Mouse (Mus musculus) thymus, postnatal 14 days (tissue): ENCODE measurements around the gene Bcar3.

Experiments
- DNase-seq: peaks from one replicate; pipeline ENCODE4 v3.0.0; 2021

The Bcar3 gene

GRCm38 (mm10) chr3:122338897-122339296 is 45.0 kb downstream of the Bcar3 start:
- DNase-seq = no peak

GRCm38 (mm10) chr3:122340135-122341068 is 46.5 kb downstream of the Bcar3 start:
- no peak for DNase-seq

- no peak for DNase-seq
Observed at GRCm38 (mm10) chr3:122343437-122343853, 49.5 kb downstream of the Bcar3 start.

- no peak for DNase-seq
Observed at GRCm38 (mm10) chr3:122344350-122344749, 50.4 kb downstream of the Bcar3 start.

GRCm38 (mm10) chr3:122345977-122346472 is 52.1 kb downstream of the Bcar3 start:
- no peak for DNase-seq

GRCm38 (mm10) chr3:122346600-122346999 is 52.7 kb downstream of the Bcar3 start:
- no peak for DNase-seq

GRCm38 (mm10) chr3:122348677-122349076 is 54.7 kb downstream of the Bcar3 start:
- DNase-seq = no peak

GRCm38 (mm10) chr3:122352801-122353200 is 58.9 kb downstream of the Bcar3 start:
- no peak for DNase-seq

- DNase-seq = no peak
Observed at GRCm38 (mm10) chr3:122359426-122359825, 65.5 kb downstream of the Bcar3 start.

- no peak for DNase-seq
Observed at GRCm38 (mm10) chr3:122359954-122360353, 66.0 kb downstream of the Bcar3 start.

GRCm38 (mm10) chr3:122360721-122361138 is 66.8 kb downstream of the Bcar3 start:
- DNase-seq = no peak

GRCm38 (mm10) chr3:122362719-122363118 is 68.8 kb downstream of the Bcar3 start:
- no peak for DNase-seq

GRCm38 (mm10) chr3:122364565-122364964 is 70.6 kb downstream of the Bcar3 start:
- no peak for DNase-seq

- no peak for DNase-seq
Observed at GRCm38 (mm10) chr3:122365326-122365725, 71.4 kb downstream of the Bcar3 start.

- DNase-seq = no peak
Observed at GRCm38 (mm10) chr3:122371646-122372341, 77.9 kb downstream of the Bcar3 start.

- no peak for DNase-seq
Observed at GRCm38 (mm10) chr3:122372617-122373016, 78.7 kb downstream of the Bcar3 start.

- DNase-seq = no peak
Observed at GRCm38 (mm10) chr3:122376011-122376410, 82.1 kb downstream of the Bcar3 start.

- no peak for DNase-seq
Observed at GRCm38 (mm10) chr3:122376412-122376831, 82.5 kb downstream of the Bcar3 start.

- DNase-seq = no peak
Observed at GRCm38 (mm10) chr3:122376841-122377464, 83.0 kb downstream of the Bcar3 start.

- DNase-seq = no peak
Observed at GRCm38 (mm10) chr3:122378634-122379033, 84.7 kb downstream of the Bcar3 start.

GRCm38 (mm10) chr3:122380776-122381175 is 86.8 kb downstream of the Bcar3 start:
- DNase-seq = no peak

- DNase-seq = no peak
Observed at GRCm38 (mm10) chr3:122381591-122381990, 87.7 kb downstream of the Bcar3 start.

- no peak for DNase-seq
Observed at GRCm38 (mm10) chr3:122386444-122386843, 92.5 kb downstream of the Bcar3 start.
